Mouse (Mus musculus) embryo, embryonic 11 days (tissue): ENCODE data around the gene Atg16l1.

Experiments used
- DNase-seq: peaks from one replicate; pipeline ENCODE4 v3.0.0-alpha.2; 2015

Gene Atg16l1

DNA sequence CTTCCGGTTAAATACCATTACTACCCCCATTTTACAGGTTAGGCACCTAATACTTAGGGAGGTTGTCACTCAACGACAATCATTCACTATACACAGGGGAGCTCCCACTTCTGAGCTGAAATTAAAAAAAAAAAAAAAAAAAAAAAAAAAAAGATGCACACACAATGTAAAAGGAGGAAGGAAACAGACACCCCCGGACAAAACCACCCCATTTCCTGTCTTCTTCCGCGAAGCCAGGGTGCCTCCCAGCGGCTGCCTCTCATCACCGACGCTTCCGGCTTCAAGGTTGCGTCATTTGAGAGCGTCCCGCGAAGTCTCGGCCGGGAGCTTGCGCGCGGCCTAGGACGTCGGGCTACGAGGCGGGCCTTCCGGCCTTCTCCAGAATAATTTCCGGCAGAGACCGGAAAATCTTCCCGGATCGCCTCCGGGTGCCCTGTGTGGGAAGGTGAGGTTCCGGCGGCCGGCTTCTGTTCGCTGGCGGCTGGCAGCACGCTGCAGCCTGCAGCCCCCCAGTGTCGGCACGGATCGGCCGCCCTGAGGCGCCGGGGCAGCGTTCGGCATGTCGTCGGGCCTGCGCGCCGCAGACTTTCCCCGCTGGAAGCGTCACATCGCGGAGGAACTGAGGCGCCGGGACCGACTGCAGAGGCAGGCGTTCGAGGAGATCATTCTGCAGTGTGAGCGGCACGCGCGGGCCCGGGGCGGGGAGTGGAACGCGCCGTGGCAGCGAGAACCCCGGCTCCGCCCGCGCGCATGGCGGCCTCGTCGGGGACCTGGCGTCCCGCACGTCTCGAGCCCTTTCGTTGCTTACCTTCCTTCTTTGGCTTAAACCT is at the start of gene Atg16l1:
TSS of gene Atg16l1 (plus strand) at position 230 of the 830 bp plus-strand sequence.
- DNase-seq, result peak; percentile 98

DNA sequence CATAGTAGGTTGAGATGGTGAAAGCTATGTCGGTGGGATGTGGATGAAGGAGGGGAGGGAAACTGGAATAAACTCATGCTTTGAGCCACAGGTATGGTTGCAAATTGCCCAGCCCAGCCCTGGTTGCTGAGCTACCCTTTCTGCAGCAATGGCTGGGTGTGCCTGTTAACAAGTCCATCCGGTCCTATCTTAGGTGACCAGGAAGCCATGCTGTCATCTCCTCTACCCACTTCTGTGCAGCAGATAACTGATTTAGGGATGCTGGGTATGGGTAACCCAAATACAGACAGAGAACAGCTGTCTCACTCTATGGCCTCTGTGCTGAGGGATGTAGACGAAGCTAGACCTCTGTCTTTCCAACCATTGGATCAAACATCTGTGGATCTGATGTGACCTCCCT is 49.3 kb upstream of the Atg16l1 start:
- DNase-seq, result no peak

DNA sequence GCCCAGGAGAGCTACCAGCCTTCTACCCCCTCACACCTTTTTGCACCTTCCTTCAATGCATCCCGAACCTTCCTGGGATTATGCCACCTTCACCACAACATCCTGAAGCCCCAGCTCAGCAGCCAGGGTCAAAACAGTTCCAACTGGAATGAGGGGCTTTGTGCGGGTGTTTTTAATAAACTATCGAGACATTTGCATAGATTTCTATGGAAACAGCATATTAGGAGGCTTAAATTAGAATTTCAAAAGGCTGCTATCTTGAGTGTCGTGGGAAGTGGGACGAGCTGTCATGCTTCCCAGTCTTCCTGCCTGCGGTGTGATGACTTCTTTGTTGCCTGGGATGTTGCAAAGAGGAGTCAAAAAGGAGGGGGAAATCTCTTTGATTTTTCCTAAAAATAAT is 46.6 kb upstream of the Atg16l1 start:
- DNase-seq, result no peak

DNA sequence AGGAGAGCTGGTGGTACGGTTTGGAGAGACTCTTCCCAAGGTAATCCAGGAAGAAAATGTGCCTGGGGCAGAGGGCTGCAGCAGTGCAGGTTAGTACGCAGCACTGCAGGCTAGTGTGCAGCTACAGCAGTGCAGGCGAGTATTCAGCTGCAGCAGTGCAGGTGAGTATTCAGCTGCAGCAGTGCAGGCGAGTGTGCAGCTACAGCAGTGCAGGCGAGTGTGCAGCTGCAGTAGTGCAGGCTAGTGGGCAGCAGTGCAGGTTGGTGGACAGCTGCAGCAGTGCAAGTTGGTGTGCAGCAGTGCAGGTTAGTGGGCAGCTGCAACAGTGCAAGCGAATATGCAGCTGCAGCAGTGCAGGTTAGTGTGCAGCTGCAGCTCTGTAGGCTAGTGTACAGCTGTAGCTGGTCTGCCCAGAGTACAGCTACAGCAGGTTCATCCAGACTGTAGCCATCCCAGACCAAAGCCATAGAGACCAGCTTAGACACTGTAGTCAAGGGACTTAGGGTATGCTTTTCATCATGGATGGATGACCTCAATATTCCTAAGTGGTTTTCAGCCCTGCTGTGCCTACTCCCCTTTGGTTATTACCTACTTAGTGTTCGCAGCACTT is 45.9 kb upstream of the Atg16l1 start:
- DNase-seq, result no peak

DNA sequence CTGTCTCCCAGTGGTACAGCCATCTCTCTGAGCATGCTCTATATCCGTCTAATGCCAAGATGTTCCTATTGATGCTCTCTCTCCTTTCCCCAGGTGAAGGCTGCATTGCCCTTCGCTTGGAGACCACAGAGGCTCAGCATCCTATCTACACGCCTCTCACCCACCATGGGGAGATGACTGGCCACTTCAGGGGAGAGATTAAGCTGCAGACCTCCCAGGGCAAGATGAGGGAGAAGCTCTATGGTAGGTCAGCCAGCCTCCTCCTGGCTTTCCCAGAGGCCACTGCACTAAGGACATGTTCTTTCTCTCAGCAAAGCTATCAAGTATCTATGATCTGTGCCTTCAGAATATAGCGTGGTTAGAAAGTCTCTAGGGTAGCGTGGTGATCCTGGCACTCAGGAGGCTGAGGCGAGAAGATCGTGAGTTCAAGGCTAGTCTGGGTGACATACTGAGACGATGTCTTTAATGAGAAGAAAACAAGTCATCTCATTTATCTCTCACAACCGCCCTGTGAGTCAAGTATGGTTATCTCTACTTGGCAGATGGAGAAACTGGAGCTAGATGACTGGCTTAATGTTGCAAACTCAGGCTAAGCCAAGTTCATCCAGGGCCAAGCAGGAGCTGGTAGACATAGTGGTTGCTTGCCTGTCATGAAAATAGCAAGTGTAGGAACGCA is 43.6 kb upstream of the Atg16l1 start:
- no peak for DNase-seq

DNA sequence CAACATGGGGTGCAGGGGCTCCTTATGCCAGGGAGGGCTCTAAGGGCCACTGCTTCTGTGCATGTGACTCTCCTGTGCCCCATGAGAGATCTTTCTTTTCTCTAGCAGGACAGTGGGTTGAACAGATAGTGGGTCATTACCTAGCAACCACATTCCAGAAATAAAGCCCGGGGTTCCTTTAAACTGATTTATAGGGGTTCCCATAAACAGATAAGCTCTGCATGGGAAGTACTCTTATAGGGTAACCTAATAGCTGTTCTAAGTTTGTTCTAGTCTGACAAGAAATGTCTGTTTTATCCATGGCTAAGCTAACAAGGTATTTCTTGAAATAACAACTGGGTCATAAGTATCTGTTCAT is 43.1 kb upstream of the Atg16l1 start:
- no peak for DNase-seq

DNA sequence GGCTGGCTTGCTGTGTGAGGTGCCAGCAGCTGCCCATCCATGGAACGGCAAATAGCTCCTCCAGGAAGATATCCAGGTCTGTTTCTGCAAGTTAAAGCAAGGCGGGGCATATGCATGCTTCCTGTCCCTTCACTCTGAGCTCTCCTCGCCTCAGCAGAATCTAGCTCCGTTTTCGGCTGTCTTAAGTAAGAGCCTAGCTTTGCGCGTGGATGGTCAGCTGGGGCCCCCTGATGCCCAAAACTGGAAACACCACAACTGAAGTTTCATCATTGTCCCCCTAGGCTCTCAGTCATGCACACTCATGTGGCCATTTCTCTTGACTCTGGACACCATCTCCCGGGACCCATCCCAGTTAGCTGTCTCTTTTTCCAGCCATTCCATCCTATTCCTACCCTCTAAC is 34.3 kb upstream of the Atg16l1 start:
- DNase-seq, result peak; percentile 70

DNA sequence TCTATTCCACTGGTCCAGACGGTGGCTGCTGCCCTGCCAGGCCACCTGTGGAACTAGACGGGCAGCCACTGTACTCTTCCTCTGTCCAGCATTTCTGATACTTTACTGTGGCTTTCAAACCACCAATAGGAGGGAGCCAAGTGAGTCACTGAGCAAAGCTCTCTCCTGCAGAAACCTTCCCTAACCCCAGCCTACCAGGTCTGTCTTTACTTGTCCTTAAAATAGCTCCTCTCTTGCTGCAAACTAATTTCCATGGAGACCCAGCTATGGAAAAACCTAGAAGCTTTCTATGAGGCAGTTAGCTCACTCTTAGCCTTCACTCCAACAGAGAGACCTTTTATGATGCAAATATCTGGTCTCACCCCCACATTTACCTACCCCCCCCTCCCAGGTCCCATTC is 33.6 kb upstream of the Atg16l1 start:
- DNase-seq, result no peak

DNA sequence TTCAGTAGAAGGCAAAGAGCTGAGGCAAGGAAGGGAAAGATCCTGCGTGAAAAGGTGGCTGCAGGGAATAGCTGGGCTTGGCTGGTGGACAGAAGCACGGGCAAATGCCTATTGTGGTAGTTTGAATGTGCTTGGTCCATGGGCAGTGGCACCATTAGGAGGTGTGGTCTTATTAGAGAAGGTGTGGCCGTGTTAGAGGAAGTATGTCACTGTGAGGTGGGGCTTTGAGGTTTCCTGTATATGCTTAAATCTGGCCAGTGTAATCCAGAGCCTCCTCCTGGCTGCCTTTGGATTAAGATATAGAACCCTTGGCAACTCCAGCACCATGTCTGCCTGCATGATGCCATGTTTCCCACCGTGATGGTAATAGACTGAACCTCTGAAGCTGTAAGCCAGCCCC is 32.3 kb upstream of the Atg16l1 start:
- no peak for DNase-seq

DNA sequence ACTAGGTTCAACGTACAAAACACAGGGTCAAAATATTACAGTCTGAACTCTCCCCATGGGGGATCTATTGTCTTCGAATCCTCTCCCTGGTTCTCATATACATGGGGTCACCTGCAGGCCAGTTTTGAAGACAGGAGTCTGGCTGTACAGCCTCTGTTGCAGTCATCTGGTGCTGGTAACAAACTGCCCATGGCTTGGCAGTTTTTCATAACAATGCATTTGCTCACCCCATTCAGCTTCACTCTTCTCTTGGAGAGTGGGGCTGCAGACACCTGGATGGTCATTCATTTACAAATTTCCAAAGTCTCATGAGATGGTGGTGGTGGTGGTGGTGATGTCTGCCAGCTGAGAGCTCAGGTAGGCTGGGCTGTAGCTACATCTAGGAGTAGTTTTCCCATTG is 26.6 kb upstream of the Atg16l1 start:
- DNase-seq, result no peak

DNA sequence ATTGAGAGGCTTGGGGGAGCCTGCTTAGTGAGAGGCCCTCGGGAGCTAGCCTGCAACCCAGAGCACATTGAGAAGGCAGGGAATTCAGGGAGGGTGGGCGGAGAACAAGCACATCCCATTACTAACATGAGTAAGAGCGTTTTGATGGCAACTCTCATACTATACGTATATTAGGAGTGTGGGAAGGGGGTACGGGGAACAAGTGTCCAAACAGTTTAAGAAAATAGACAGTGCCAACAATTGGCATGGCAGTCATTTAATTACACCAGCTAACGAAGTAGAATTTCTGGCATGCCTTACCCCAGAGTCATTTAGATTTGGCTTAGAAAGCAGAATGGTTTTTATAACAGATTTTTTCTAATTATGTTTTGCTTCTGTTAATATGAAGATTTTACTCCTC is 25.8 kb upstream of the Atg16l1 start:
- no peak for DNase-seq

DNA sequence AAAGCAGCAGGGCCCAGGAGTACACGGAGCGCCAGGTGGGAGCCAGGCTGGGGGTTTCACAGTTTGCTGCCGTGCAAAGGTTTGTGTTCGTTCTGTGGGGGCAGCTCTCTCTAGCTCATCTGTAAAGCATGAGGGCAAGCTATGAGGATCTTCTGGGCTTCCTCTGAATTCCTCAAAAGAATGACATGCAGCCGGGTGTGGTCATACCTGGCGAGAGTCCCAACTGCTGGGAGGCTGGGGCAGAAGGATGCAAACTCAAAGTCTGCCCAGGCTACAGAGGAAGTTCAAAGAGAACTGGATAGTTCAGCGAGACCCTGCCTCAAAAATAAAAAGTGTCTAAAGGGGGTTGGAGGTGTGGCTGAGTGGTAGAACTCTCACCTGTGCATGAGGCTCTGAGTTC is 25.4 kb upstream of the Atg16l1 start:
- DNase-seq, result no peak

DNA sequence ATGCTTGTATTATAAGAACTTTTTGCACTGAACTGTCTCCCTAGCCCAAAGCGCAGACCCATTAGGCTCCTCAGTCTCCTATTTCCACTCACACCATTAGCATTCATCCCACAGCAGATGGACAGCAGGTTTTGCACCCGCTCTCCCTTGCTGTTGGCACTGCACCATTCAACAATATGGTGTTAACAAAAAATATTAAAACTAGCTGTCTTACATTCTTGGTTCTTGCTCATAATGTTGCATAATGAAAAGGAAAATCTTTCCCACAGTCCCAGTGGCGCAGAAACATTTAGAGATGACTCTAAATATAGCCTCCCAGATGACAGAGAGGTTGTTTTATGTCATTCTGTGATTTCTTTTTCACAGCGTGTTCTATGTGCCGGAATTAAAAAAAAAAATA is 22.5 kb upstream of the Atg16l1 start:
- no peak for DNase-seq

DNA sequence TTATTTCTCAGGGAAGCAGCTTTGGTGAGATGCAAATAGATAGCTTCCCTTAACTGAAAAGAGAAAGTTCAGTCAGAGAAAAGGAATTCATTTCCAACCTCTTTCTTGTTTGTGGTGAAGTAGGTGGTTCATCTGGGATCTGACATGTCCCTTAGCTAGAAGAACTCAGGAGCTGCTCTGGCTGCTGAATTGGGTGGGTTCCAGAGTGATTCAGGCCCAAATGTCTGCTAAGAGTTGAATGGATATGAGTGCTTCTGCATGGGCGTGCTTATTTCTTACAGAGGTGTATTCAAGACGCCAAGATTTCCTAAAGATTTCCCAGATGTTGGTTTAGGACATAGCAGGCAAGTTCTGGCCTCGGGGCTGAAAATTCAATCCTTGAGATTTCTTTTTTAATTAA is 21.5 kb upstream of the Atg16l1 start:
- no peak for DNase-seq

DNA sequence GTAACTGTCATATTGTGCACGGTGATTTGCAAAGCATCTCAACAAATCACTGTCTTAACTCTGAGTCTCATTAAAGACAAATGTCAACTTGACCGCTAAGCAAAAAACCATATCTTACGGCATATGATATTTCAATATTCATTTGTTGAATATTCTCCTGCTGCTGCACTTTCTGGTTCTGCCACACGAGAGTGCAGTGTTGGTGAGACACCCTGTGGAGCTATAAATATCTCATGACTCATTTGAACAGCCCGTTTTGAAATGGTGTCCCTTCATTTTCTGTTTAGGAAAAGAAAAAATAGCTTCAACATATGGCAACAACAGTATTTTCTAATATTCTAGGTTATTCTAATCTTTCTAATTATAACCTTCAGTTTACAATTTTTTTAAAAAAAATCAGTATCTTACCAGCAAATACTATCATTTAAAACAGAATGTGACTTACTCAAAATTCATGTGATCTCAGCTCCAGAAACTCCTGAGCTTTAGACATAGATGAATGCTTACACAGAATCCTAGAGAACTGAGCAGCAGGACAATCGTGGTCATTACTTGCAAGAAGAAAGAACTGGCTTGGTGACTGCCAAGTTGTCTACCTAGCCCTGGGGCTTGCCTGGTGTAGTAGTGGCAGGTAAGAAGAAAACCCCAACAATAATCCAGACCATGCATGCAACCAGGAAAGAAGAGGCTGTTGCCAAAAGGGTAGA is 14.9 kb upstream of the Atg16l1 start:
- DNase-seq, result no peak

DNA sequence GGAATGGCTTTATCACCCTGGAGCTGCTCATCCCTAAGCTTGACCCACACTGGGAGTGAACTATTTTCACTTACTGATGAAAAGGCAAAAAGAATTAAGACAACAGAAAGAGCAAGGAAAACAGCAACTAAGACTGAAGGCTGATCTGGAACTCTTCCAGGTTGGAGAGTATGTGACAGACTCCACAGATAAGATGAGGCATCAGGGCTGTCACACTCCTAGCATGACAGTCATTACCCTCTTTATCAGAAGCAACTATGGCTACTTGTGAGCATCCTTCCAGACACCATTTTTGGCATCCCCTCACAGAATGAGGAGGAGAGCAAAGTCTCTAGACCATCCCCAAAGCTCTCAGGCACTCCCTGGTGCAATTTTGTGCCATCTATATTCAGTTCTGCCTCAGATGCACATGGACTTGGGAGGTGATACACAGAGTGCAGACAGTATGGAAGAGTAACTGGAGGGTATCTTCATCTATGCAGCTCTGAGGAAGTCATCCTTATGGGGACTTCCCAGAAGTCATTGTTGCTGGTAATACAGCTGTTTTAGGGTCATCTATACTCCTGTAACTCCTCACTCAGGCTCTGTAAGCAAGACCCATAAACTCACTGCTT is 6.2 kb upstream of the Atg16l1 start:
- DNase-seq, result no peak

DNA sequence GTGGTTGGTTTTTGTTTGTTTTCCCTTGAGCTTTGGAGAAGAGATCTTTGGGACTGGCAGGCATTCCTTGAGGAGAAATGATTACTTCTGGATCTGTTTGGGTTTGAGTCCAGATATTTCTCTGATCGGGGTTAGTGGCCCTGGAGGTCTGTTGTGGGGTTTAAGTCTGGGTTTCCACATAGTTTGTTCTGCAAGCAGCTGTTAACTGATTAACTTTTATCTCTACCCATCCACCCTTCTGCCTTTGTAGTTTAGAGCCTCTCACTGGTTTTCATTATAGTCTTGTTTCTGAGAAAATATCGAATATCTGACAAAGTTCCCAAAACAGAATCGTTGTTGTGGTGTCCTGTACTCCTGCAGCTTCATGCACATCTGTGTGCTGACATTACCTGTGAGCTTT is 8.2 kb downstream of the Atg16l1 start:
- no peak for DNase-seq

DNA sequence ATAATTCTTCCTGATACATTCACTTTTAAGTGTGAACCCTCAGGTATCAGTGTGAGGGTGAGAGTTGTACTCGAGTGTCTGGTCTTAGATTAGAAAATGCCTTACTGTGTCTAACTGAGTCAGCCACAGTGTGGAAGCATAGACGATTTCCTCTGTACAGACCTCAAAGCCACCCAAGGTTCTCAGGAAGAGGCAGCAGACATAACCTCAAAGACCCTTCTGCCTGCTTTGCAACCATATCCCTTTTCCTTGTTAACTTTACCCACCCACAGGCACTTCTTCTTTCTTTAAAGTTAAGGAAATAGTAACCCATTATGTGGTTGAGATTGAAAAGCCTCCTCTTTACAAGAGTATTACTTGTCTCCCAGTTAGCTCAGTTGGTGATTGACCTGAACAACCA is 10.1 kb downstream of the Atg16l1 start:
- DNase-seq, result no peak

DNA sequence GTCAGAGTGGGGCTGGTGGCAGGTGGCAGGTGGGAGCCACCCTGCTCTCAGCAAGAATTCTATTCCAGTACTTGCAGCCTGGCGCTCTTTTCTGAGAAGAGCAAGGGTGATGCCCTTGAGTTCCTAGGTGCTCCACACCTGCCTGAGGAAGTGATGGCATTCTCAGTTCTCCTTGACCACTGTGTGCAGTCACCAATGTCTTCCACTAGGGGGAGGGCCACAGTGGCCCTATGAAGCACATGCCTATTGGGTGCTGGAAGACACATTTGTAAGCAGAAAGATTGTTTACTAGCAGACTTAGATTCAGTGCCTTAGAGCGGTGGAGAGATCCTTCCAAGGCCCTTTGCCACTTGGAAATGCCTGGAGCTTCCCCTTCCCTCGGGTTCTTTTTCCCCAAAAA is 10.6 kb downstream of the Atg16l1 start:
- no peak for DNase-seq

DNA sequence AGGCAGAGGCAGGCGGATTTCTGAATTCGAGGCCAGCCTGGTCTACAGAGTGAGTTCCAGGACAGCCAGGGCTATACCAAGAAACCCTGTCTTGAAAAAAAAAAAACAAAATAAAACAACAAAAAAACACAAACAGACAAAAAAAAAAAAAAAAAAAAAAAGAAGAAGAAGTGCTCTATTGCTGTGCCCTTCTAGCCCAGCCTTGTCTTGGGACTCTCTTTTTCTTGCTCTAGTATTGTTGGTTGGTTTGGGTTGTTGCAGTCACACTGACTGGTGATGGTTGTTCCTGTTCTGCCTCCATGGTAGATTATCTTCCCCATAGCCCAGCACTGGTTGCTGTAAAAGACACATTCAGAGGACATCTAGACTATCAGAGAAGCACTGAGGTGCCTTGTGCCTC is 13.6 kb downstream of the Atg16l1 start:
- no peak for DNase-seq

DNA sequence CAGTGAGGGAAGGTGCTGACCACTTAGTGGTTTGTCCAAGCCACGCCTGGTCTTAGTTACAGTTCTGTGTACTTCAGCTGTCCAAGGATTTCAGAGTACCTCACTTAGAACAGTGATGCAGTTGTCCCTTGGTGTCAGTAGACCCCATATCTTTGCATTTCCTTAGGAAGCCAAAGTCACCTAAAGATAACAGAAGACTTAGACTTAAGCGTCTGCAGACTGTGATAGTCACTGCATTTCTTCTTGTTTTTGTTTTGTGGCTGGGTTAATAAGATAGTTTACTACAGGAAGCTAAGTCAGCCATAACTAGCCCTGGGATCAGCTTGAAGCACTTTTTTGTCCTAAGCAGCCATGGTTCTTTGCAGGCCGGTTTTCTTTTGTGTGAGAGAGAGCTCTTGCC is 14.8 kb downstream of the Atg16l1 start:
- no peak for DNase-seq

DNA sequence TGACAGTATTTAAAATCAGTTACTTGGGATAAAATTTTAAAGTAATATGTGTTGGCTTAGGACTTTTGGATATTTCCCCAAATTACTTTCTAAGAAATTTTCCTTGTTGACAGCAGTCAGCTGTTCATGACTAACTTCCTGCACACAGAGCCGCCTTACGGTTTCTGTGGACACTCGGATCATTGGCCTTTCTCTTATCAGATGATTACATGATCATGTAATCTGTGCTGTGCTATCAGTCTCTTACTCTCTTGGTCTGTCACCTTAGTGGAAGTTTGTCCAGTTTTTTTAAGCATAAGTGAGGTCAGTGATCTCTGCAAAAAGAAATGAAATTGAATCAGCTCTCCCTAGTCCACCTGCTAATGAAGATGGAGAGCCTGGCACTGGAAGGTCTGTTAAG is 16.1 kb downstream of the Atg16l1 start:
- DNase-seq, result no peak

DNA sequence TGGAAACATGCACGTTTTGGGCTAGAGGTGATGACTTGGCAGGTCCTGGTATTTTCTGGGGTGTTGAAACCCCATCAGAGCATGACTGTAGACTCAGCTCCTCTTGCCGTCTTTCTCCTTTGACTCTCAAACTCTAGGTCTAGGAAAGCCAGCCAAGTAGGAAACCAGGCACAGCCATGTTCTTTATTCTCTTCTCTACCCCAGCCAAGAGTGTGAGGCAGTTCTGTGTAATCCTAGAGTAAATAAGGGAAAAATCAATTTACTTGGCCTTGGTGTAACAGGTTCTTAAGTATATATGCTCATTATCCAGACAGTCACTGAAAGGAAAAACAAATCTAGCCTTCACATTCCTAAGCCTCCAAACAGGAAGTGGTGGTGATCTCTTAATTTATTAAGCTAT is 17.7 kb downstream of the Atg16l1 start:
- no peak for DNase-seq
